Mouse (Mus musculus): ENCODE measurements around the gene Styx. TPM values are rescaled to one million over a fixed set of nuclear protein-coding genes. Genes with fewer than 3 reads are reported as not detected.

Gene Styx
- polyA plus RNA-seq, 1 experiment from 2014 or later: 57.4 TPM

GRCm38 (mm10) chr14:45320111-45320510 is 30.8 kb upstream of the Styx start:
- no peak for ATAC-seq (ENCODE audit: insufficient read depth, low FRiP score, low read depth)
- Histone ChIP-seq H3K27me3 (replicated peaks) (no peaks in the 10 kb centered on the region), H3K36me3 (no peaks in the 10 kb centered on the region), H3K27ac (no peak overlapping the region), H3K9me3 (no peaks in the 10 kb centered on the region), H3K4me2 (no peak overlapping the region), H3K4me1 (no peaks in the 10 kb centered on the region), H3K4me3 (replicated peaks) (no peak overlapping the region), H3K9ac (no peak overlapping the region)
- 80% methylated on average over 4 of the region's 4 CpGs for WGBS

GRCm38 (mm10) chr14:45321067-45321466 is 29.8 kb upstream of the Styx start:
- no peak for ATAC-seq (ENCODE audit: insufficient read depth, low FRiP score, low read depth)
- 76% methylated on average over 3 of the region's 3 CpGs for whole genome bisulfite sequencing
- H3K4me2 ChIP-seq: no peak overlapping the region
- H3K9me3 ChIP-seq: no peaks in the 10 kb centered on the region
- no peaks in the 10 kb centered on the region for H3K4me1 ChIP-seq
- no peak overlapping the region for H3K9ac ChIP-seq
- H3K4me3 ChIP-seq (replicated peaks): no peak overlapping the region
- H3K27me3 ChIP-seq (replicated peaks): no peaks in the 10 kb centered on the region
- no peak overlapping the region for H3K27ac ChIP-seq
- no peaks in the 10 kb centered on the region for H3K36me3 ChIP-seq

GRCm38 (mm10) chr14:45321622-45322021 is 29.3 kb upstream of the Styx start:
- H3K36me3 ChIP-seq: no peaks in the 10 kb centered on the region
- H3K4me1 ChIP-seq: no peaks in the 10 kb centered on the region
- H3K4me3 ChIP-seq (replicated peaks): no peak overlapping the region
- no peak overlapping the region for H3K4me2 ChIP-seq
- H3K27me3 ChIP-seq (replicated peaks): no peaks in the 10 kb centered on the region
- 54% methylated on average over 5 of the region's 5 CpGs for WGBS
- ATAC-seq (ENCODE audit: insufficient read depth, low FRiP score, low read depth): no peak
- no peaks in the 10 kb centered on the region for H3K9me3 ChIP-seq
- H3K27ac ChIP-seq: no peak overlapping the region
- H3K9ac ChIP-seq: no peak overlapping the region

GRCm38 (mm10) chr14:45322450-45322849 is 28.4 kb upstream of the Styx start:
- H3K4me2 ChIP-seq: no peak overlapping the region
- ATAC-seq (ENCODE audit: insufficient read depth, low FRiP score, low read depth): no peak
- H3K27ac ChIP-seq: no peak overlapping the region
- no peak overlapping the region for H3K9ac ChIP-seq
- H3K4me3 ChIP-seq (replicated peaks): no peak overlapping the region
- H3K27me3 ChIP-seq (replicated peaks): no peaks in the 10 kb centered on the region
- no peaks in the 10 kb centered on the region for H3K4me1 ChIP-seq
- no peaks in the 10 kb centered on the region for H3K36me3 ChIP-seq
- no peaks in the 10 kb centered on the region for H3K9me3 ChIP-seq
- 88% methylated on average over 2 of the region's 2 CpGs for WGBS

- H3K4me2 ChIP-seq: no peak overlapping the region
- ATAC-seq (ENCODE audit: insufficient read depth, low FRiP score, low read depth): no peak
- WGBS: 79% methylated on average over 3 of the region's 3 CpGs
Observed at GRCm38 (mm10) chr14:45323320-45323719, 27.6 kb upstream of the Styx start.

GRCm38 (mm10) chr14:45325471-45325870 is 25.4 kb upstream of the Styx start:
- Histone ChIP-seq H3K27me3 (replicated peaks) (no peaks in the 10 kb centered on the region), H3K27ac (no peak overlapping the region), H3K9ac (no peak overlapping the region), H3K4me2 (no peak overlapping the region), H3K9me3 (no peaks in the 10 kb centered on the region), H3K36me3 (no peaks in the 10 kb centered on the region), H3K4me3 (replicated peaks) (no peak overlapping the region), H3K4me1 (0 out of 2 replicates have a peak, but pooled peaks cover 2% of the 10 kb centered on the region)
- ATAC-seq (ENCODE audit: insufficient read depth, low FRiP score, low read depth): no peak

More at GRCm38 (mm10) chr14:45323320-45323719, 27.6 kb upstream of the Styx start:
- Histone ChIP-seq H3K4me3 (replicated peaks) (no peak overlapping the region), H3K27ac (no peak overlapping the region), H3K9me3 (no peaks in the 10 kb centered on the region), H3K36me3 (no peaks in the 10 kb centered on the region), H3K4me1 (no peaks in the 10 kb centered on the region), H3K27me3 (replicated peaks) (no peaks in the 10 kb centered on the region), H3K9ac (no peak overlapping the region)

GRCm38 (mm10) chr14:45328072-45328713 is 22.7 kb upstream of the Styx start:
- peaks cover 2% of the 10 kb centered on the region; the same call in 1 of the 2 replicates for H3K4me1 ChIP-seq
- no peak overlapping the region for H3K4me2 ChIP-seq
- H3K27me3 ChIP-seq (replicated peaks): no peaks in the 10 kb centered on the region
- H3K36me3 ChIP-seq: peaks cover 9% of the 10 kb centered on the region; the same call in 1 of the 2 replicates
- no peak overlapping the region for H3K9ac ChIP-seq
- H3K27ac ChIP-seq: no peak overlapping the region
- ATAC-seq (ENCODE audit: insufficient read depth, low FRiP score, low read depth): no peak
- H3K9me3 ChIP-seq: no peaks in the 10 kb centered on the region
- H3K4me3 ChIP-seq (replicated peaks): no peak overlapping the region
- 86% methylated on average over 4 of the region's 4 CpGs for WGBS

- H3K9ac ChIP-seq: no peak overlapping the region
- H3K4me1 ChIP-seq: peaks cover 2% of the 10 kb centered on the region; the same call in 1 of the 2 replicates
- peaks cover 12% of the 10 kb centered on the region; the same call in 1 of the 2 replicates for H3K36me3 ChIP-seq
- no peaks in the 10 kb centered on the region for H3K27me3 ChIP-seq (replicated peaks)
- ATAC-seq (ENCODE audit: insufficient read depth, low FRiP score, low read depth): 0 out of 2 replicates have a peak, but pooled peaks have one; percentile 1
- no peaks in the 10 kb centered on the region for H3K9me3 ChIP-seq
- peak overlapping the region; percentile 94 for H3K4me3 ChIP-seq (replicated peaks)
- 14% methylated on average over 8 of the region's 8 CpGs for WGBS
- H3K4me2 ChIP-seq: peak overlapping the region; percentile 55
- H3K27ac ChIP-seq: peak overlapping the region; percentile 31; the same call in 1 of the 2 replicates
Observed at GRCm38 (mm10) chr14:45329018-45329588, 21.8 kb upstream of the Styx start.

- H3K4me2 ChIP-seq: peak within 1 kb of the TSS; percentile 58
- WGBS: under 1% methylated on average over 44 of the region's 44 CpGs
- peak within 1 kb of the TSS; percentile 83 for H3K9ac ChIP-seq
- ATAC-seq (ENCODE audit: insufficient read depth, low FRiP score, low read depth): peak; percentile 96
- H3K9me3 ChIP-seq: no peaks in the 10 kb centered on the region
- H3K27me3 ChIP-seq (replicated peaks): no peaks in the 10 kb centered on the region
- H3K4me1 ChIP-seq: peaks cover 2% of the 10 kb centered on the region; the same call in 1 of the 2 replicates
- H3K27ac ChIP-seq: peak within 1 kb of the TSS; percentile 80
- peaks cover 15% of the 10 kb centered on the region; the same call in 1 of the 2 replicates for H3K36me3 ChIP-seq
- peak within 1 kb of the TSS; percentile 94 for H3K4me3 ChIP-seq (replicated peaks)
Observed at GRCm38 (mm10) chr14:45329589-45330181, 21.2 kb upstream of the Styx start, which contains the start of gene Psmc6. Gene Psmc6 (plus strand): TSS chr14:45329788.

- Histone ChIP-seq H3K4me1 (no peaks in the 10 kb centered on the region), H3K27ac (no peak overlapping the region), H3K27me3 (replicated peaks) (no peaks in the 10 kb centered on the region), H3K9ac (no peak overlapping the region), H3K36me3 (peaks cover 4% of the 10 kb centered on the region), H3K9me3 (no peaks in the 10 kb centered on the region), H3K4me2 (no peak overlapping the region), H3K4me3 (replicated peaks) (no peak overlapping the region)
- WGBS: 85% methylated on average over 16 of the region's 16 CpGs
- ATAC-seq (ENCODE audit: insufficient read depth, low FRiP score, low read depth): no peak
Observed at GRCm38 (mm10) chr14:45364211-45365195, 13.6 kb downstream of the Styx start.

GRCm38 (mm10) chr14:45365196-45365587 is 14.3 kb downstream of the Styx start:
- no peak for ATAC-seq (ENCODE audit: insufficient read depth, low FRiP score, low read depth)
- H3K27me3 ChIP-seq (replicated peaks): no peaks in the 10 kb centered on the region
- no peaks in the 10 kb centered on the region for H3K9me3 ChIP-seq
- WGBS: 87% methylated on average over 6 of the region's 6 CpGs
- no peak overlapping the region for H3K4me3 ChIP-seq (replicated peaks)
- H3K4me2 ChIP-seq: no peak overlapping the region
- no peak overlapping the region for H3K9ac ChIP-seq
- no peaks in the 10 kb centered on the region for H3K4me1 ChIP-seq
- H3K36me3 ChIP-seq: peaks cover 10% of the 10 kb centered on the region
- H3K27ac ChIP-seq: no peak overlapping the region
